Mouse (Mus musculus) kidney, postnatal 0 days (tissue): Measurements from ENCODE around the gene Rab1b. TPM values are rescaled to one million over a fixed set of nuclear protein-coding genes. Genes with fewer than 3 reads are reported as not detected.

ENCODE experiments used
- ATAC-seq: fragments of 200-750 bp; cut with Nextera tagmentation; replicated peaks from 2 replicates; pipeline ENCODE4 v1.8.0; 2017; ENCODE audit warnings: low read depth, moderate number of reproducible peaks, moderate TSS enrichment, moderate library complexity; ENCODE audit not compliant: low FRiP score
- DNase-seq: peaks from one replicate; pipeline ENCODE4 v3.0.0-alpha.2; 2016; ENCODE audit warnings: low spot score
- H3K27ac ChIP-seq: fragments of 300-500 bp; sonication (generic); 2 replicates; pipeline ENCODE4 v1.5.1; 2014; ENCODE audit warnings: mild to moderate bottlenecking
- H3K27me3 ChIP-seq: fragments of 300-500 bp; sonication (generic); 2 replicates; pipeline ENCODE4 v1.6.1; 2014; ENCODE audit warnings: low read length, mixed read lengths; ENCODE audit not compliant: insufficient read depth
- H3K36me3 ChIP-seq: fragments of 300-500 bp; sonication (generic); 2 replicates; pipeline ENCODE4 v1.6.1; 2014; ENCODE audit warnings: low read length, mixed read lengths; ENCODE audit not compliant: insufficient read depth
- H3K4me1 ChIP-seq: fragments of 300-500 bp; sonication (generic); replicated peaks from 2 replicates; pipeline ENCODE4 v1.6.1; 2014; ENCODE audit warnings: antibody characterized with exemption, low read length, mixed read lengths; ENCODE audit not compliant: insufficient read depth
- H3K4me2 ChIP-seq: fragments of 300-500 bp; sonication (generic); 2 replicates; pipeline ENCODE4 v1.6.1; 2014; ENCODE audit warnings: mild to moderate bottlenecking, low read length, moderate library complexity, mixed read lengths
- H3K4me3 ChIP-seq: fragments of 300-500 bp; sonication (generic); replicated peaks from 2 replicates; pipeline ENCODE4 v1.5.1; 2014; ENCODE audit warnings: low read depth, low read length
- H3K9ac ChIP-seq: fragments of 300-500 bp; sonication (generic); 2 replicates; pipeline ENCODE4 v1.6.1; 2014; ENCODE audit warnings: low read depth, low read length
- H3K9me3 ChIP-seq: fragments of 300-500 bp; sonication (generic); replicated peaks from 2 replicates; pipeline ENCODE4 v1.6.1; 2016; ENCODE audit warnings: low read length, inconsistent platforms, mixed read lengths
- CTCF ChIP-seq: IDR thresholded peaks from 2 replicates; pipeline ENCODE4 v1.5.1; 2016; ENCODE audit warnings: antibody characterized with exemption, low read depth, mild to moderate bottlenecking, moderate library complexity
- WGBS: fragments of 180-500 bp; shearing (Covaris S2); extraction: QIAGEN DNeasy Blood & Tissue Kit; methylation state at CpG from one replicate; pipeline ENCODE4 v1.1.7; 2014; 5-methylcytosine and 5-hydroxymethylcytosine counted together
- polyA plus RNA-seq: library from polyadenylated mRNA; unstranded; fragments of >200 nt; fragmentation: Nextera tagmentation; extraction: Ambion mirVana; gene quantifications from 2 replicates; pipeline ENCODE4 v1.2.1, GENCODE M21; 2015

Rab1b gene
- polyA plus RNA-seq, 1 experiment from 2014 or later, result 270 TPM

- Histone ChIP-seq H3K36me3 (0 out of 2 replicates have a peak, but pooled peaks cover 22% of the 10 kb centered on the region), H3K27me3 (no peaks in the 10 kb centered on the region), H3K27ac (no peak overlapping the region), H3K4me3 (no peak overlapping the region), H3K4me1 (peaks cover 16% of the 10 kb centered on the region), H3K4me2 (no peak overlapping the region), H3K9ac (no peak overlapping the region), H3K9me3 (no peaks in the 10 kb centered on the region)
- ATAC-seq, result no peak
- 79% methylated on average over 6 of the region's 6 CpGs for WGBS
- no peak for TF ChIP-seq CTCF
- no peak for DNase-seq
Observed at GRCm38 (mm10) chr19:5049325-5049724, 57.5 kb downstream of the Rab1b start.

Other genes with a start within 250 kb of the Rab1b start
- 4.0 and 4.1 TPM in 2 replicates for gene Actn3, start 229.2 kb downstream of the Rab1b start, polyA plus RNA-seq
- gene Zdhhc24, start 228.4 kb downstream of the Rab1b start, polyA plus RNA-seq, result 8.7 and 9.5 TPM in 2 replicates
- 4.9 and 5.0 TPM in 2 replicates for gene Bbs1, start 200.4 kb downstream of the Rab1b start, polyA plus RNA-seq
- 61.7 and 69.2 TPM in 2 replicates for gene Dpp3, start 178.8 kb downstream of the Rab1b start, polyA plus RNA-seq
- 1.5 and 1.9 TPM in 2 replicates for gene Peli3, start 163.9 kb downstream of the Rab1b start, polyA plus RNA-seq
- 132 and 137 TPM in 2 replicates for gene Mrpl11, start 144.9 kb downstream of the Rab1b start, polyA plus RNA-seq
- not detected in 2 replicates for gene Npas4, start 116.8 kb downstream of the Rab1b start, polyA plus RNA-seq
- 4.9 and 5.4 TPM in 2 replicates for gene Slc29a2, start 83.2 kb downstream of the Rab1b start, polyA plus RNA-seq
- 57.1 and 64.2 TPM in 2 replicates for gene B4gat1, start 68.2 kb downstream of the Rab1b start, polyA plus RNA-seq
- 1.1 and 1.3 TPM in 2 replicates for gene AC124502.3, start 68.2 kb downstream of the Rab1b start, polyA plus RNA-seq
- 40.2 and 44.0 TPM in 2 replicates for gene Brms1, start 65.7 kb downstream of the Rab1b start, polyA plus RNA-seq
- 2.8 and 3.2 TPM in 2 replicates for gene Rin1, start 56.6 kb downstream of the Rab1b start, polyA plus RNA-seq
- 35.0 and 40.6 TPM in 2 replicates for gene Cd248, start 39.0 kb downstream of the Rab1b start, polyA plus RNA-seq
- 1.4 and 2.1 TPM in 2 replicates for gene Tmem151a, start 21.5 kb downstream of the Rab1b start, polyA plus RNA-seq
- 129 and 132 TPM in 2 replicates for gene Yif1a, start 18.5 kb downstream of the Rab1b start, polyA plus RNA-seq
- 4.2 and 4.7 TPM in 2 replicates for gene Cnih2, start 8.6 kb downstream of the Rab1b start, polyA plus RNA-seq
- gene Klc2, start 11.5 kb upstream of the Rab1b start, polyA plus RNA-seq, result 18.1 and 20.2 TPM in 2 replicates
- gene Pacs1, start 166.0 kb upstream of the Rab1b start, polyA plus RNA-seq, result 14.2 and 14.8 TPM in 2 replicates
- 239 and 274 TPM in 2 replicates for gene Sf3b2, start 188.4 kb upstream of the Rab1b start, polyA plus RNA-seq
- 2.2 and 2.7 TPM in 2 replicates for gene Gal3st3, start 191.3 kb upstream of the Rab1b start, polyA plus RNA-seq
- gene Catsper1, start 228.7 kb upstream of the Rab1b start, polyA plus RNA-seq, result not detected in 2 replicates
- 0.29 and 1.5 TPM in 2 replicates for gene Cst6, start 242.5 kb upstream of the Rab1b start, polyA plus RNA-seq